Mouse (Mus musculus) myocyte (in vitro differentiated cells): ENCODE results near the gene Shc3.

Source experiments
- E2F4 ChIP-seq: IDR thresholded peaks from one replicate; pipeline ENCODE4 v1.6.1; 2011; ENCODE audit warnings: mild to moderate bottlenecking, control low read depth, moderate library complexity; ENCODE audit not compliant: insufficient read depth
- MAX ChIP-seq: IDR thresholded peaks from one replicate; pipeline ENCODE4 v1.6.1; 2011; ENCODE audit warnings: low read depth, mild to moderate bottlenecking, control low read depth
- POLR2A ChIP-seq: IDR thresholded peaks from one replicate; pipeline ENCODE4 v1.6.1; 2011; ENCODE audit warnings: low read depth, mild to moderate bottlenecking, control low read depth, moderate library complexity; ENCODE audit not compliant: insufficient read length
- POLR2AphosphoS2 ChIP-seq: IDR thresholded peaks from one replicate; pipeline ENCODE4 v1.6.1; 2011; ENCODE audit warnings: low read depth, control low read depth; ENCODE audit not compliant: insufficient read length
- SRF ChIP-seq: IDR thresholded peaks from one replicate; pipeline ENCODE4 v1.6.1; 2011; ENCODE audit warnings: low read depth; ENCODE audit not compliant: control insufficient read depth, insufficient read length

DNA sequence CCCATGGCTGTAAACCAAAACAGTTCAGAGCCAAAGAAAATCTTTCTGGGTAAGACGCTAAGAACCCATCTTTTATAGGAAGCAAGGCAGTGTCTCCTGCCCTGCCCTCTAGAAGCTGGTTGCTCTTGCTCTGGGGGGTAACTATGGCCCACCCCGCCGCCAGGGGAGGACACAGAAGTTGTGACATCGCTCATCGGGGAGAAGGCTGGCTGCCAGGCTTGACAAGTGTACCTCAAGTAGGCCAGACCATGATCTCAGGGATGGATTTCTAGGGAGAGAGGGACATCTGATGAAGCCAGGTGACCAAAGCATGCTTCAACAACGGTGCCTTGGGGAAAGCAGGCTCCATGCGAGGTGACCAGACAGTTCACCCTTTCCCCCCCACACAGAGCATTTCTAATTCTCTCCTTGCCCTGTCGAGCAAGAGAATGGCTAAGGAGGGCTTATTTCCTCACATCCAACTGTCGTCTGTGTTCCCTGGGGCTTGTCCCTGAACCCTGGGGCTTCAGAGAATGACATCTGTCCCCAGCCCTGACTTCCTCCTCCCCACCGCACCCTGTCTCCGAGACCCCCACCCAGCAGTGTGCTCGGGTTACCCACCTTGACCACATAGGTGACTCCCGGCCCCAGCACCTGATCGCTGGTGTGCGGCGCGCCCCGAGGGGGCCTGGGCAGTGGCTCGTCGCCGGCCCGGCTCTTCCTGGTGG lies 2.7 kb downstream of the Shc3 start:
- TF ChIP-seq E2F4: no peak
- TF ChIP-seq MAX: no peak
- TF ChIP-seq POLR2A: no peak
- no peak for TF ChIP-seq SRF
- TF ChIP-seq POLR2AphosphoS2: no peak
